Mouse (Mus musculus) lung, postnatal 0 days (tissue): ENCODE results near the gene Gm27021.

Source experiments
- CTCF ChIP-seq: IDR thresholded peaks from 2 replicates; pipeline ENCODE4 v1.5.1; 2016; ENCODE audit warnings: antibody characterized with exemption, mild to moderate bottlenecking
- EP300 ChIP-seq: IDR thresholded peaks from 2 replicates; pipeline ENCODE4 v1.6.1; 2016; ENCODE audit warnings: antibody characterized with exemption, mild to moderate bottlenecking, control low read depth

DNA sequence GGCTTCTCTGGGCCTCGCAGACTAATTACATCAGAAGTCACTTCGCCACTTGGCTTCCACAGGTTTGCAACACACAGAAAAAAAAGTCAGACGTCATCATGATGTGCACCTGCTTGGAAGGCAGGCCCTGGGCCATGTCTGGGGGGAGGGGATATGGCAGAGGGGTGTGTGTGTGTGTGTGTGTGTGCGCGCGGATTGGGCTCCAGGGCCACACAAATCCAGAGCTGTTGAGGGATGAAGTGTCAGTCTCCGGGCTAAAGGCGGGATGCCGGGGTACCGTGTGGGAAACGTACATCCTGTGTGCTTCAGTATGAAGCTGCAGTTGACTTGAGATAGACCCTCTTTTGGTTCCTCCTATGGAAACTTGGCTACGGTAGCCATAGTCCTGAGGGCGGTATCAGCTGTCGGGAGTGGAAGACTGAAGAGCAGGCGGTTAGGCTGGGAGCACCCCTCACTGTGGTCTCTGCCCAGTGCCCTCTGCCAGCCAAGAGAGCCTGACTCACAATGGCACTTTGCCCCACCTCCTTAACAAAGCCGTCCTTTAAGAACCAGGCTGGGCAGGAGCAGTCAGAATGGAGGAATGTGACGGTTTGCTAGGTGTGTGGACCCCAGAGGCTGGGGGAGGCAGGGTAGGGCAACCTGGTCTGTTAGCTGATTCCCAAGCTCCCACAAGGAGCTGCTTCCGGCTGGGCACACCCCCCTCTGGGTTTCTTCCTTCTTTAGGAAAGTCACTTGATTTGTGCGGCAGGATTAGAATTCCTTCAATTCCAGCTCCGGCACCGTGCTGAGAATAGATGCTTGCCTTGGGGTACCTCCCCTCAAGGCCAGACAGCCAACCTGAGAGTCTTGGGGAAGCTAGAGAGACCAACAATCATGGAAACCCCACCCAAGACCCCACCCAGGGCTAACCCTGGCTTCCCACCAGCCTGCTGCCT, 36.2 kb downstream of the Gm27021 start:
- TF ChIP-seq CTCF (no peak), EP300 (no peak)
